Mouse (Mus musculus) macrophage (primary cell): ENCODE measurements around the gene Gna15. TPM values are rescaled to one million over a fixed set of nuclear protein-coding genes. Genes with fewer than 3 reads are reported as not detected.

Source experiments
- H3K27ac ChIP-seq: fragments of 350-480 bp; formaldehyde crosslinking; 2 replicates; pipeline ENCODE4 v1.9.0; 2021
- H3K36me3 ChIP-seq: fragments of 350-480 bp; formaldehyde crosslinking; 2 replicates; pipeline ENCODE4 v1.9.0; 2021; ENCODE audit errors: inconsistent target
- H3K4me3 ChIP-seq: fragments of 350-480 bp; formaldehyde crosslinking; 2 replicates; pipeline ENCODE4 v1.9.0; 2021; ENCODE audit errors: inconsistent target
- H3K79me2 ChIP-seq: fragments of 350-480 bp; formaldehyde crosslinking; 2 replicates; pipeline ENCODE4 v1.9.0; 2021; ENCODE audit errors: inconsistent target
- WGBS: methylation state at CpG from one replicate; pipeline ENCODE4 v1.1.7; 2026; ENCODE audit warnings: inconsistent platforms; ENCODE audit not compliant: missing documents; 5-methylcytosine and 5-hydroxymethylcytosine counted together
- polyA plus RNA-seq: library from polyadenylated mRNA; stranded (reverse); fragments of 250-400 nt; gene quantifications from 3 replicates; pipeline ENCODE4 v1.2.4, GENCODE M21; 2018; ENCODE audit warnings: inconsistent platforms

The Gna15 gene
- polyA plus RNA-seq, 1 experiment from 2014 or later, result 4.6 TPM

DNA sequence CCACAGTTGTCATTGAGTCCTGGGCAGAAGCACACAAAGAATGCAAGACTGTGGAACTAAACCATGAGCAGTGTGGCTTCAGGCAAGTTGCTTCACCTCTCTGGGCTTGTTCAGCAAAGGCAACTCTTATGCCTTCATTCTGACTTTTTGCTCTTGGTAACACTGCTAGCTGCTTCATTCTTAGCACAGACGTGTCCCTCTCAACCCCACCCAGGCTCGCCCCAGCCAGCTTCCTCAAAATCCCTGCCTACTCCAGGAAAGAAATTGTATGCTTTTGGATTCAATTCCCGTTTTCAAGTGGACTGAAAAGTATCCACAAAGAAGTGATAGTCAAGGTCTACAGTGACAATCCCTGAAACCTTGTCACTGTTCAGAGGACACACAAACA lies 4.1 kb downstream of the Gna15 start:
- Histone ChIP-seq H3K79me2 (peaks cover 54% of the 10 kb centered on the region), H3K4me3 (no peak overlapping the region), H3K36me3 (no peaks in the 10 kb centered on the region), H3K27ac (peak overlapping the region; percentile 88)
- WGBS, result 0% methylated on average over 3 of the region's 3 CpGs

DNA sequence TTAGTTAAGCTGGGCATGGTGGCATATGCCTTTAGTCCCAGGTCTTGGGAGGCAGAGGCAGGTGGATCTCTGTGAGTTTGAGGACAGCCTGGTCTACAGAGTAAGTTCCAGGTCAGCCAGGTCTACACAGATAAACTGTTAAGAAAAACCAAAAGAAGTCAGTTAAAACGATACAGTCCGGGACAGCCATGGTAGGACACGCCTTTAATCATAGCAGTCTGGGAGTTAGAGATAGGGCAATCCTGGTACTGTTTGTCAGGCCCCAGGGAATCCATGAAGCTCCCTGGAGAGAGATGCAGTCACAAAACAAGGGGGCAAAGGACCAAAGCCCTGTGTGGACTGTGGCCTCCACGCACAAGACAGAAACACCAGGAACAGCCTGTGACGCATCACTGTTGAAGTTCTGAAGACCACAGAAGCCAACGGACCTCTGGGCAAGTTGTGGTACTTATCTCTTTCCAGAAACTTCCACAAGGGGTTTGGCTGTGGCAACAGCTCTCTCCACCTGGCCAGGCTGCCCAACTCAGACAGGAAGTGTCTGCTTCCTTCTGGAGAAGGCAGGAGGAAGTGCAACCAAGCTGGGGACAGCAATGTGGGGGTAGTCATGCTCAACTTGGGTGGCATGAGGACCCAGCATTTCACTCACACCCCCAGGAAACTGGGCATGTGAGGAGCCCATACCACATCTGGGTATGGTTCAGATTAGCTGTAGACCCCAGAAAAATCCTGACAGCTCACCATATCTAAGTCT lies 4.6 kb downstream of the Gna15 start:
- 6% methylated on average over 6 of the region's 6 CpGs for WGBS
- Histone ChIP-seq H3K27ac (peak overlapping the region; percentile 88), H3K4me3 (no peak overlapping the region), H3K79me2 (peaks cover 54% of the 10 kb centered on the region), H3K36me3 (peaks cover 4% of the 10 kb centered on the region)

DNA sequence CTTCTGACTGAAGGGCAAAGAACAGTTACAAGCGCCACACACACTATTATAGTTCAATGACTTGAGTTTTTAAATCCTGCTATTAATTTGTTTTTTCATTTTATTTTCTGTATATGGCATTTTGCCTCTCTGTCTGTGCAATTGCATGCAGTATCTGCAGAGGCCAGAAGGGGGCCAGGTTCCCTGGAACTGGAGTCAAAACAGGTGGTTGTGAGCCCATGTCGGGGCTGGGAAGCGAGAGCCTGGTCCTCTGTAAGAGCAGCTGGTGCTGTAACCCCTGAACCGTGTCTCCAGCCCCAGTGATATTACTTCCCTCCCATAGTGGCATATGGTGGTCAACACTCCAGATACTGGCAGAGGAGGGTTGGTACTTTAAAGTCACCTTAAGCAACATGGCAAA lies 5.5 kb downstream of the Gna15 start:
- Histone ChIP-seq H3K27ac (no peak overlapping the region), H3K79me2 (peaks cover 54% of the 10 kb centered on the region), H3K4me3 (no peak overlapping the region), H3K36me3 (peaks cover 13% of the 10 kb centered on the region)
- WGBS, result 39% methylated on average over 4 of the region's 4 CpGs

DNA sequence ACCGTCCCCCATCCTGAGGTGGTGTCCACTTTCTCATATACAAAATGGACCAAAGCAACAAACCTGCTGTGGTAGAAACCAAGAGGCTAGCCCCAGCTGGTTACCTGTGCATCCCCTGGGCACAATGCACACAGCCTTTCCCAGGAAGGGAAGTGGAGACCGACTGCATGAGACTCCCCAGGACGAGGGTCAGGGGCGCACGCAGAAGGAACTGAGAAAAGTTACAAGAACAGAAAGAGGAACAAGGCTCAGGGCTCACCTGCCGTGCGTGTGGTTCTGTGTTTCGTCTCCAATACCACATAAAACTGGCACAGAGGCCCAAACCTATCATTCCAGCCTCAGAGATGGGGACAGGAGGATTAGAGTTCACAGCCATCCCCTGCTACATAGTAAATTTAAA lies 6.8 kb downstream of the Gna15 start:
- Histone ChIP-seq H3K36me3 (peaks cover 26% of the 10 kb centered on the region), H3K27ac (no peak overlapping the region), H3K4me3 (no peak overlapping the region), H3K79me2 (peaks cover 42% of the 10 kb centered on the region; the same call in 1 of the 2 replicates)
- WGBS, result 32% methylated on average over 8 of the region's 8 CpGs

DNA sequence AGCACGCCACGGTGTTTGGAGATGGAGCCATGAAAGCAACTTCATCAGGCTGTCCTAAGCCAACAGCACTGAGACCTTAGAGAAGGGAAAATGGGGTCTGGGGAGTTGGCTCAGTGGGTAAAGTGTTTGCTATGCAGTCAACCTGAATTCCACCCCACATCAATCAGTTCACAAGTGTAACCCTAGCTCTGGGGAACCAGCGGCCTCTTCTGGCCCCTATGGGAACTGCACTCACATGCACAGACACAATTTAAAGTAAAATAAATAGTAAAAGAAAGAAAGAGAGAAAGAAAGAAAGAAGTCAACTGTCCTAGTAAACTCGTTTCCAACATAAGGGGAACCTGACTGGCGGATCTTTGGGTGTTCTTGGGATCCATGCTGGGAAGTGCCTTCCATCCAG lies 10.2 kb downstream of the Gna15 start:
- peaks cover 51% of the 10 kb centered on the region for H3K36me3 ChIP-seq
- peaks cover 20% of the 10 kb centered on the region; the same call in 1 of the 2 replicates for H3K79me2 ChIP-seq
- WGBS, result 95% methylated on average over 5 of the region's 5 CpGs
- H3K27ac ChIP-seq, result no peak overlapping the region
- no peak overlapping the region for H3K4me3 ChIP-seq

DNA sequence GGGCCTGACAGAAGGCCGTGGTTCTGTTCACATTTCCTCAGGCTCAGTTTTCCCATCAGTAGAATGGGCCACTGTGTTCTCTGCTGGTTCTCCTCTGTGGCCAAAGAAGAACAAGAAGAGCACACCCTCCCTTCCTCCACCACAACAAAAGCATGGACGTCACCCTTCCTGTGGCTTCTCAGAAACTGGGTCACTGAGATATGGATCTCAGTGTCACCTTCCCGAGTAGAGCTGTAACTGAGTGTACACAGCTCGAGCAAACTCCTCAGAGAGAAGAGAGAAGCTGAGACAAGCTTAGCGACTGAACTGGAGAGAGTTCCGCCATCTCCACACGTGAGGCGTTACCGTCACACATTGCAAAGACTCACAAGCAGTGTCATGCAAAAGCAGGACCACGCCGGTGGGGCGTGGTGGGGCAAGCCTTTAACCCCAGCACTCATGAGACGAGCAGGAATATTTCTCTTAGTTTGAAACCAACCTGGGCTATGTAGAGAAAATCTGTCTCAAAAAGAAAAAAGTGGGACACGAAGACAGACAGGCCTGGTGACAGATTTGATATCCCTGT lies 13.7 kb downstream of the Gna15 start:
- peaks cover 75% of the 10 kb centered on the region for H3K36me3 ChIP-seq
- no peak overlapping the region for H3K27ac ChIP-seq
- 90% methylated on average over 14 of the region's 14 CpGs for WGBS

DNA sequence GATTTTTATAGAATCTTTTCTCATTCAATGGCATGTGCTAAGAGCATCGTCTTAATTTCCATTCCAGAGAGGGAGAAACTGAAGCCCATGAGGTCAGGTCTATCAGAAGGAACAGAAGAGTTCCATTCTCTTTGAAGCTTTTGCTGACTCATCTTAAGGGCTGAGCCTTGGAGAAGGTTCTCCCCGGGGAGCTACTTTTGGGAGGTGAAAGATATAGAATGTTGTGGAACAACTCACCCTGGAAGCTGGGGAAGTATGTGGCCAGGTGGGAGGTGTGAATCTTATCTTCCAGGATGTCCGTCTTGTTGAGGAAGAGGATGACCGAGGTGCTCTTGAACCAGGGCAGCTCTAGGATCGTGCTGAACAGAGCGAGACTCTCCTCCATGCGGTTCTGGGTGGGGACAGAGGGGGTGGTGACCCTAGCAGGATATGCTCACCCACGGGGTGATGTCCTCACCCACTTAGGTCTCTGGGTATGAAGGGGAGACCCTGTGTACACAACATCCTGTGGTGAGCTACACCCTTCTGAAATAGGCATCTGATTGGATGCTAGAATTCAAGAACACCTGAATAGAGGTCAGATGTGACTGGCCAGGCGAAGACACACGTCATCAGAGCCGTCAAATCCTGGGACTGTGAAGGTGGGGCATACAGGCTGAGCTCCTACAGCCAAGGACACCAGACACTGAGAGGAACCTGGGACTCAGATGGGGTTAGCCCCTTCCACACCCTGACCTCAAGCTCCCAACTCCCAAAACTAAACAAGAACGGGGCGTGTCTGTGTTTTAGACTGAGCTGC lies 16.1 kb downstream of the Gna15 start:
- no peak overlapping the region for H3K4me3 ChIP-seq
- 92% methylated on average over 13 of the region's 13 CpGs for WGBS
- H3K79me2 ChIP-seq, result no peaks in the 10 kb centered on the region
- peaks cover 61% of the 10 kb centered on the region for H3K36me3 ChIP-seq
- no peak overlapping the region for H3K27ac ChIP-seq

More for the DNA sequence above, 13.7 kb downstream of the Gna15 start:
- Histone ChIP-seq H3K4me3 (no peak overlapping the region), H3K79me2 (no peaks in the 10 kb centered on the region; the same call in 1 of the 2 replicates)

DNA sequence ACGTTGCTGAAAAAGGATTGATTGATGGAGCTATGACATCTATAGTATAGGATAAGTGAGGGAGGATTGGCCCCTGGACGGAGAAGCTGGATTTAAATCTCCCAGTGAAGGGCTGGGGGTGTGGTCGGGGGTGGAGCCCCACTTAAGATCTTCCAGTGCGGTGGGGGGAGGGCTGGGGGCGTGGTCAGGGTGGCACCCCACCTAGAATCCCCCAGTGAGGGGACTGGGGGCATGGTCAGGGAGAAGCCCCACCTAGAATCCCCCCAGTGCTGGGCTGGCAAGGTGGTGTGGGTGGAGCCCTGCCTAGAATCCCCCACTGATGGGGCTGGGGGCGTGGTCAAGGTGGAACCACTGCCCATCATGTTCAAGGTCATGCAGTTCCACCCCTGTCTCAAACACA lies 16.9 kb downstream of the Gna15 start:
- no peak overlapping the region for H3K4me3 ChIP-seq
- H3K79me2 ChIP-seq, result no peaks in the 10 kb centered on the region
- peaks cover 53% of the 10 kb centered on the region for H3K36me3 ChIP-seq
- WGBS, result 89% methylated on average over 6 of the region's 6 CpGs
- no peak overlapping the region for H3K27ac ChIP-seq

DNA sequence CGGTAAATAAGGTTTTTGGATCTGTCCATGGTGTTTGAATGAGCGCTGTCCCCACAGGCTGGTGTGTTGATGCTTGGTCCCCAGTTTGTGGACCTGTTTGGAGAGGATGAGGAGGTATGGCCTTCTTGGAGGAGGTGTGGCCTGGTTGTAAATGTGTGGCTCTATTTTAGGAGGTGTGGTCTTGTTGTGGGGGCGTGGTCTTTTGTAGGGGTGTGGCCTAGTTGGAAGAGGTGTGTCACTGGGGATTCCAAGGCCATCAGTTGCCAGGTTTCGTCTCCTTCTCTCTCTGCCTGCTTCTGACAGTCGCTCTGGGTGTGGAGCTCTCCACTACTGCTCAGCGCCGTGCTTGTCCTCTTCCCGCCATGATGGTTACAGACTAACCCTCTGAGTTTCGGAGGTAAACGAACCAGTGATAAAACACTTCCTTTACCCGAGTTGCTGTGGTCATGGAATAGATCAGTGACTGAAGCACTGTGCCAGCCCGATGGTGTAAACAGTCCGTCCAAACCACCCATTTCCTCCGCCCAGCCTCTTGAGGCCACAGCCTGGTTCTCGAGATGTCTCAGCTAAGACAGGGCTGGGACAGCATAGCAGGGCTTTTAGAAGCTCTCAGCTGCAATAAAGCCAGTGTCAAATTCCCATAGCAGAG lies 18.9 kb downstream of the Gna15 start:
- no peaks in the 10 kb centered on the region for H3K79me2 ChIP-seq
- H3K36me3 ChIP-seq, result peaks cover 36% of the 10 kb centered on the region; the same call in 1 of the 2 replicates
- no peak overlapping the region for H3K27ac ChIP-seq
- WGBS, result 92% methylated on average over 15 of the region's 15 CpGs
- no peak overlapping the region for H3K4me3 ChIP-seq

DNA sequence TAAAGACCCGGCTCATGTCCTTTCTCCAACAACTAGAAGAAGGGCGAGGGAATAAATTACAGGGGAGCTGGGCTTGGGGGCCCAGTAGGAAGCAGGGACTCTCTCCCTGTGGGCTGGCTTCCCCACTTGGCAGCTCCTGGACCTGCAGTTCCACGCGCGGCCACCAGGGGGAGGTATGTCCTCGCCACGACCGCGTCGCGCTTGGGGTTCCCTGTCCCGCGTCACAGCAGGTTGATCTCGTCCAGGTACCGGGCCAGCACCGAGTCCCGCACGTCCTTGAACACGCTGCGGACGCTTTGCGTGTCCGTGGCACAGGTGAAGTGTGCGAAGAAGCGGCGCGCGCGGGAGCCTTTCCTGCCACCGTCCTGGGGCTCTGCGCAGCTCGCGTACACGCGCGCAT lies 21.4 kb downstream of the Gna15 start:
- no peaks in the 10 kb centered on the region for H3K79me2 ChIP-seq
- H3K4me3 ChIP-seq, result no peak overlapping the region
- no peak overlapping the region for H3K27ac ChIP-seq
- 21% methylated on average over 33 of the region's 36 CpGs for WGBS
- H3K36me3 ChIP-seq, result peaks cover 18% of the 10 kb centered on the region; the same call in 1 of the 2 replicates

DNA sequence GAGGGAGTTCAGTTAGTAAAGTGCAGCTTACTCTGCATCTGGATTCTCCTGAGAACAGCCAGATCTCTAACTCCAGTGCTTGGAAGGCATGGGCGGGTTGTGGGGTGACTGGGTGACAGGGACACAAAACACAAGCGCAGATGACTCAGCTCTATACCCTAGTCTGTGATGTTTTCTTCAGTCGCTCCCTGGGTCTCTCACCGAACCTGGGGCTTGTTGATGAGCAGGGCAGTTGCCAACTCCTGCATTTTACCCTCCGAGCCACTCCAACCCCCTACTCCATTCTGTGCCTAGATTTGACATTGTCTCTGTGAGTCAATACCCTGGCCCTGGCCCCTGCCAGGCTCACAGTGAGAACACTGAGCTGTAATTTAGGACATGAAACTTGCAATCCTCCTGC lies 22.2 kb downstream of the Gna15 start:
- H3K27ac ChIP-seq, result no peak overlapping the region
- peaks cover 16% of the 10 kb centered on the region; the same call in 1 of the 2 replicates for H3K36me3 ChIP-seq
- H3K79me2 ChIP-seq, result no peaks in the 10 kb centered on the region
- H3K4me3 ChIP-seq, result no peak overlapping the region
- WGBS, result 95% methylated on average over 5 of the region's 5 CpGs

DNA sequence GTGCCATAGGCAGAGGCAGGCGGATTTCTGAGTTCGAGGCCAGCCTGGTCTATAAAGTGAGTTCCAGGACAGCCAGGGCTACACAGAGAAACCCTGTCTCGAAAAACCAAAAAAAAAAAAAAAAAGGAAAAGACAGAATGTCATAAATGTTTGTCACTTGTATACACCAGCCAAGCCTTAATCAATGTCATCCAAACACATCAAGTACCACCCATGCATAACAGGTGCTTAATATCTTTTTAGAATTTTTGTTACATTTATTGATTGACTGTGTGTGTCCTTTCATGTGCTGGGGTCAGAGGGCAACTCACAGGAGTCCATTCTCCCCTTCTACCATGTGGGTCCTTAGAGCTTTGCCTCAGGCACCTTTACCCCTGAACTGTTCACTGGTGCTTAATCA lies 24.0 kb downstream of the Gna15 start, which contains the start of gene S1pr4:
Gene S1pr4 (minus strand): TSS at position 101 of the 400 bp plus-strand sequence.
- no peak within 1 kb of the TSS for H3K27ac ChIP-seq
- WGBS, result no CpG with 5 or more reads among the region's 3 CpGs
- H3K4me3 ChIP-seq, result no peak within 1 kb of the TSS

DNA sequence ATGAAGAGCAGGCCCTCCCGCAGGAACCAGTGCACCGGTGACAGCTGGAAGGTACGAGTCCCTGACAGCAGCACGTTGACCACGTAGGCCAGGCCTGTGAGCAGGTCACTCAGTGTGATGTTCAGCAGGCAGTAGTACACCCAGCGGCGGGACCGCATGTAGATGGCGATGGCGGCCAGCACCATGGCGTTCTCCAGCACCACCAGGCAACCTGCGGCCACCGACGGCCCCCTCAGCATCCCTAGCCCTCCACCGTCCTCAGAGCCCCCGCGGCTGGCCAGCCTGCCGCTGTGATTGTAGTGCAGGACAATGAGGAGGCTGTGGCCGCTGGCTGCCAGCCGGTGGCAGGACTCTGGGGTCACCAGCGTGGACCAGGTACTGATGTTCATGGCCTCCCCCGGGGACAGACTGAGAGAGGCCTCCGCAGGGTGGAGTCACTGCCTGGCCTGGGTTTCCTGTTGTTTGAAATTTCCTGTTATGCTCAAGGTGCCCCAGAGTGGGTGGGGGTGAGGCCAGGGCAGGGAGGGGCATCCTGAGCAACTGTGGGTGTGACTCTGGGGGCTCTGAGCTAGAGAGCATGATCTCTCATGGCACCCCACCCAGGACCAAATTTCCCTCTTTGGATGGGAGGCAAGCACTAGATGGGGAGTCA lies 24.6 kb downstream of the Gna15 start:
- 19% methylated on average over 23 of the region's 23 CpGs for WGBS
- H3K79me2 ChIP-seq, result peaks cover 15% of the 10 kb centered on the region
- no peak overlapping the region for H3K4me3 ChIP-seq
- H3K27ac ChIP-seq, result no peak overlapping the region
- H3K36me3 ChIP-seq, result no peaks in the 10 kb centered on the region

More for the DNA sequence above, 24.0 kb downstream of the Gna15 start, which contains the start of gene S1pr4:
- H3K79me2 ChIP-seq, result peaks cover 9% of the 10 kb centered on the region
- peaks cover 2% of the 10 kb centered on the region; the same call in 1 of the 2 replicates for H3K36me3 ChIP-seq
